Mouse (Mus musculus): Measurements from ENCODE around the gene Vasn. TPM values are rescaled to one million over a fixed set of nuclear protein-coding genes. Genes with fewer than 3 reads are reported as not detected.

Vasn gene
- polyA plus RNA-seq, 1 experiment from 2014 or later = 30.4 TPM

- Histone ChIP-seq H3K36me3 (ENCODE audit: control insufficient read depth, insufficient read depth, low read length) (no peaks in the 10 kb centered on the region), H3K4me1 (replicated peaks; ENCODE audit: control insufficient read depth, insufficient read depth, low read length) (peaks cover 64% of the 10 kb centered on the region), H3K9ac (ENCODE audit: low read length) (peak overlapping the region; percentile 11; the same call in 1 of the 2 replicates), H3K27me3 (ENCODE audit: control insufficient read depth, insufficient read depth, low read depth, low read length) (no peaks in the 10 kb centered on the region), H3K27ac (ENCODE audit: low read length) (peak overlapping the region; percentile 93; the same call in 1 of the 2 replicates), H3K4me3 (ENCODE audit: low read length) (peak overlapping the region; percentile 15; the same call in 1 of the 2 replicates), H3K9me3 (ENCODE audit: control insufficient read depth, low read length) (no peaks in the 10 kb centered on the region), H3K4me2 (ENCODE audit: low read depth, low read length) (peak overlapping the region; percentile 91; the same call in 1 of the 2 replicates)
- 47% methylated on average over 7 of the region's 7 CpGs for WGBS
- ATAC-seq (ENCODE audit: low read depth) = no peak
Measured at GRCm38 (mm10) chr16:4597296-4597695, 42.4 kb upstream of the Vasn start.

GRCm38 (mm10) chr16:4598041-4598440 is 41.7 kb upstream of the Vasn start:
- WGBS = 61% methylated on average over 5 of the region's 5 CpGs
- peak overlapping the region; percentile 42; the same call in 1 of the 2 replicates for H3K9ac ChIP-seq (ENCODE audit: low read length)
- no peaks in the 10 kb centered on the region for H3K36me3 ChIP-seq (ENCODE audit: control insufficient read depth, insufficient read depth, low read length)
- peak overlapping the region; percentile 6; the same call in 1 of the 2 replicates for H3K27ac ChIP-seq (ENCODE audit: low read length)
- no peak for ATAC-seq (ENCODE audit: low read depth)
- H3K27me3 ChIP-seq (ENCODE audit: control insufficient read depth, insufficient read depth, low read depth, low read length) = no peaks in the 10 kb centered on the region
- H3K9me3 ChIP-seq (ENCODE audit: control insufficient read depth, low read length) = no peaks in the 10 kb centered on the region
- no peak overlapping the region for H3K4me2 ChIP-seq (ENCODE audit: low read depth, low read length)
- H3K4me1 ChIP-seq (replicated peaks; ENCODE audit: control insufficient read depth, insufficient read depth, low read length) = peaks cover 67% of the 10 kb centered on the region
- H3K4me3 ChIP-seq (ENCODE audit: low read length) = no peak overlapping the region

- 15% methylated on average over 6 of the region's 6 CpGs for WGBS
- Histone ChIP-seq H3K4me3 (ENCODE audit: low read length) (no peak overlapping the region), H3K9ac (ENCODE audit: low read length) (no peak overlapping the region), H3K4me1 (replicated peaks; ENCODE audit: control insufficient read depth, insufficient read depth, low read length) (peaks cover 71% of the 10 kb centered on the region), H3K4me2 (ENCODE audit: low read depth, low read length) (no peak overlapping the region), H3K9me3 (ENCODE audit: control insufficient read depth, low read length) (no peaks in the 10 kb centered on the region), H3K36me3 (ENCODE audit: control insufficient read depth, insufficient read depth, low read length) (no peaks in the 10 kb centered on the region), H3K27ac (ENCODE audit: low read length) (no peak overlapping the region), H3K27me3 (ENCODE audit: control insufficient read depth, insufficient read depth, low read depth, low read length) (no peaks in the 10 kb centered on the region)
- ATAC-seq (ENCODE audit: low read depth) = no peak
Measured at GRCm38 (mm10) chr16:4598891-4599543, 40.7 kb upstream of the Vasn start.

- Histone ChIP-seq H3K9me3 (ENCODE audit: control insufficient read depth, low read length) (no peaks in the 10 kb centered on the region), H3K36me3 (ENCODE audit: control insufficient read depth, insufficient read depth, low read length) (no peaks in the 10 kb centered on the region), H3K4me1 (replicated peaks; ENCODE audit: control insufficient read depth, insufficient read depth, low read length) (peaks cover 77% of the 10 kb centered on the region), H3K4me2 (ENCODE audit: low read depth, low read length) (no peak overlapping the region), H3K27me3 (ENCODE audit: control insufficient read depth, insufficient read depth, low read depth, low read length) (no peaks in the 10 kb centered on the region), H3K27ac (ENCODE audit: low read length) (no peak overlapping the region), H3K4me3 (ENCODE audit: low read length) (no peak overlapping the region), H3K9ac (ENCODE audit: low read length) (no peak overlapping the region)
- ATAC-seq (ENCODE audit: low read depth) = no peak
- 79% methylated on average over 3 of the region's 3 CpGs for WGBS
Measured at GRCm38 (mm10) chr16:4599616-4600015, 40.1 kb upstream of the Vasn start.

GRCm38 (mm10) chr16:4600701-4601310 is 38.9 kb upstream of the Vasn start:
- Histone ChIP-seq H3K4me1 (replicated peaks; ENCODE audit: control insufficient read depth, insufficient read depth, low read length) (peaks cover 81% of the 10 kb centered on the region), H3K4me2 (ENCODE audit: low read depth, low read length) (no peak overlapping the region), H3K27ac (ENCODE audit: low read length) (no peak overlapping the region)

GRCm38 (mm10) chr16:4602189-4602588 is 37.6 kb upstream of the Vasn start:
- Histone ChIP-seq H3K9me3 (ENCODE audit: control insufficient read depth, low read length) (no peaks in the 10 kb centered on the region), H3K4me3 (ENCODE audit: low read length) (no peak overlapping the region), H3K4me2 (ENCODE audit: low read depth, low read length) (no peak overlapping the region), H3K36me3 (ENCODE audit: control insufficient read depth, insufficient read depth, low read length) (no peaks in the 10 kb centered on the region), H3K9ac (ENCODE audit: low read length) (0 out of 2 replicates have a peak overlapping the region, but pooled peaks have one; percentile 5), H3K4me1 (replicated peaks; ENCODE audit: control insufficient read depth, insufficient read depth, low read length) (peaks cover 80% of the 10 kb centered on the region), H3K27me3 (ENCODE audit: control insufficient read depth, insufficient read depth, low read depth, low read length) (no peaks in the 10 kb centered on the region), H3K27ac (ENCODE audit: low read length) (peak overlapping the region; percentile 81)
- WGBS = 23% methylated on average over 3 of the region's 3 CpGs
- no peak for ATAC-seq (ENCODE audit: low read depth)

More at GRCm38 (mm10) chr16:4600701-4601310, 38.9 kb upstream of the Vasn start:
- no peak overlapping the region for H3K9ac ChIP-seq (ENCODE audit: low read length)
- no peaks in the 10 kb centered on the region for H3K27me3 ChIP-seq (ENCODE audit: control insufficient read depth, insufficient read depth, low read depth, low read length)
- no peaks in the 10 kb centered on the region for H3K36me3 ChIP-seq (ENCODE audit: control insufficient read depth, insufficient read depth, low read length)
- no peak overlapping the region for H3K4me3 ChIP-seq (ENCODE audit: low read length)
- WGBS = 74% methylated on average over 9 of the region's 9 CpGs
- no peaks in the 10 kb centered on the region for H3K9me3 ChIP-seq (ENCODE audit: control insufficient read depth, low read length)
- no peak for ATAC-seq (ENCODE audit: low read depth)

- H3K4me1 ChIP-seq (replicated peaks; ENCODE audit: control insufficient read depth, insufficient read depth, low read length) = peaks cover 80% of the 10 kb centered on the region
- 25% methylated on average over 7 of the region's 7 CpGs for WGBS
Measured at GRCm38 (mm10) chr16:4602766-4603452, 36.8 kb upstream of the Vasn start.

GRCm38 (mm10) chr16:4603453-4603837 is 36.3 kb upstream of the Vasn start:
- WGBS = 24% methylated on average over 1 of the region's 1 CpGs
- H3K27me3 ChIP-seq (ENCODE audit: control insufficient read depth, insufficient read depth, low read depth, low read length) = no peaks in the 10 kb centered on the region
- no peaks in the 10 kb centered on the region for H3K36me3 ChIP-seq (ENCODE audit: control insufficient read depth, insufficient read depth, low read length)
- ATAC-seq (ENCODE audit: low read depth) = no peak
- no peak overlapping the region for H3K4me3 ChIP-seq (ENCODE audit: low read length)
- H3K27ac ChIP-seq (ENCODE audit: low read length) = peak overlapping the region; percentile 81
- H3K9me3 ChIP-seq (ENCODE audit: control insufficient read depth, low read length) = no peaks in the 10 kb centered on the region
- peaks cover 80% of the 10 kb centered on the region for H3K4me1 ChIP-seq (replicated peaks; ENCODE audit: control insufficient read depth, insufficient read depth, low read length)
- H3K9ac ChIP-seq (ENCODE audit: low read length) = peak overlapping the region; percentile 11; the same call in 1 of the 2 replicates
- no peak overlapping the region for H3K4me2 ChIP-seq (ENCODE audit: low read depth, low read length)

More at GRCm38 (mm10) chr16:4602766-4603452, 36.8 kb upstream of the Vasn start:
- H3K4me2 ChIP-seq (ENCODE audit: low read depth, low read length) = no peak overlapping the region
- H3K9me3 ChIP-seq (ENCODE audit: control insufficient read depth, low read length) = no peaks in the 10 kb centered on the region
- peak overlapping the region; percentile 81 for H3K27ac ChIP-seq (ENCODE audit: low read length)
- peak; percentile 56 for ATAC-seq (ENCODE audit: low read depth)
- H3K36me3 ChIP-seq (ENCODE audit: control insufficient read depth, insufficient read depth, low read length) = no peaks in the 10 kb centered on the region
- H3K9ac ChIP-seq (ENCODE audit: low read length) = peak overlapping the region; percentile 11; the same call in 1 of the 2 replicates
- no peaks in the 10 kb centered on the region for H3K27me3 ChIP-seq (ENCODE audit: control insufficient read depth, insufficient read depth, low read depth, low read length)
- no peak overlapping the region for H3K4me3 ChIP-seq (ENCODE audit: low read length)

- no peak overlapping the region for H3K4me2 ChIP-seq (ENCODE audit: low read depth, low read length)
- H3K36me3 ChIP-seq (ENCODE audit: control insufficient read depth, insufficient read depth, low read length) = no peaks in the 10 kb centered on the region
- no peak overlapping the region for H3K4me3 ChIP-seq (ENCODE audit: low read length)
- no peak for ATAC-seq (ENCODE audit: low read depth)
- H3K27me3 ChIP-seq (ENCODE audit: control insufficient read depth, insufficient read depth, low read depth, low read length) = no peaks in the 10 kb centered on the region
- H3K9me3 ChIP-seq (ENCODE audit: control insufficient read depth, low read length) = no peaks in the 10 kb centered on the region
- peaks cover 74% of the 10 kb centered on the region for H3K4me1 ChIP-seq (replicated peaks; ENCODE audit: control insufficient read depth, insufficient read depth, low read length)
- 49% methylated on average over 10 of the region's 11 CpGs for whole genome bisulfite sequencing
- H3K9ac ChIP-seq (ENCODE audit: low read length) = peak overlapping the region; percentile 5
- peak overlapping the region; percentile 36; the same call in 1 of the 2 replicates for H3K27ac ChIP-seq (ENCODE audit: low read length)
Measured at GRCm38 (mm10) chr16:4604293-4604837, 35.4 kb upstream of the Vasn start.

Measured in lung, embryonic 16.5 days (tissue).